Mouse (Mus musculus): Measurements from ENCODE around the gene Nfkb2.

Nfkb2 gene

GRCm38 (mm10) chr19:46344710-46345419 is 40.7 kb downstream of the Nfkb2 start:
- DNase-seq (ENCODE audit: low spot score in 2 of 2): no peak

GRCm38 (mm10) chr19:46347146-46347545 is 43.0 kb downstream of the Nfkb2 start:
- no peak for DNase-seq (ENCODE audit: low spot score in 2 of 2)

- no peak for DNase-seq (ENCODE audit: low spot score in 2 of 2)
Observed at GRCm38 (mm10) chr19:46347936-46348668, 44.0 kb downstream of the Nfkb2 start.

- peak in 1 of 2 experiments; percentile 71 for DNase-seq (ENCODE audit: low spot score in 2 of 2)
Observed at GRCm38 (mm10) chr19:46348761-46349458, 44.8 kb downstream of the Nfkb2 start.

- DNase-seq (ENCODE audit: low spot score in 2 of 2): no peak
Observed at GRCm38 (mm10) chr19:46349550-46349949, 45.4 kb downstream of the Nfkb2 start.

- DNase-seq (ENCODE audit: low spot score in 2 of 2): no peak
Observed at GRCm38 (mm10) chr19:46350168-46350932, 46.2 kb downstream of the Nfkb2 start, which contains the start of gene 2310034G01Rik. 2310034G01Rik (minus strand) TSS chr19:46350302.

- DNase-seq (ENCODE audit: low spot score in 2 of 2): peak; percentile 65 to 80
Observed at GRCm38 (mm10) chr19:46356701-46357138, 52.6 kb downstream of the Nfkb2 start.

- no peak for DNase-seq (ENCODE audit: low spot score in 2 of 2)
Observed at GRCm38 (mm10) chr19:46357344-46358280, 53.5 kb downstream of the Nfkb2 start.

GRCm38 (mm10) chr19:46358381-46358780 is 54.3 kb downstream of the Nfkb2 start:
- DNase-seq (ENCODE audit: low spot score in 2 of 2): no peak
